Mouse (Mus musculus) spleen, adult 18-20 months (tissue): ENCODE measurements around the gene Grip2.

Experiments used
- DNase-seq, 2 experiments: peaks; one replicate each; pipeline ENCODE4 v3.0.0; 2022; ENCODE audit warnings: mixed read lengths in 2 of 2

Grip2 gene

GRCm38 (mm10) chr6:91827016-91827570 is at the start of gene Grip2:
TSS of gene Grip2 (minus strand) at chr6:91827250.
- no peak for DNase-seq

GRCm38 (mm10) chr6:91872781-91873180 is 45.7 kb upstream of the Grip2 start:
- no peak for DNase-seq

GRCm38 (mm10) chr6:91868091-91868490 is 41.0 kb upstream of the Grip2 start:
- DNase-seq, result no peak

- DNase-seq, result no peak
Observed at GRCm38 (mm10) chr6:91865601-91866000, 38.6 kb upstream of the Grip2 start.

- no peak for DNase-seq
Observed at GRCm38 (mm10) chr6:91864595-91864994, 37.5 kb upstream of the Grip2 start.

- DNase-seq, result no peak
Observed at GRCm38 (mm10) chr6:91862848-91863247, 35.8 kb upstream of the Grip2 start.

- no peak for DNase-seq
Observed at GRCm38 (mm10) chr6:91858339-91858738, 31.3 kb upstream of the Grip2 start.

- DNase-seq, result peak in 1 of 2 experiments; percentile 18
Observed at GRCm38 (mm10) chr6:91852550-91852949, 25.5 kb upstream of the Grip2 start.

GRCm38 (mm10) chr6:91843628-91844153 is 16.6 kb upstream of the Grip2 start:
- no peak for DNase-seq

GRCm38 (mm10) chr6:91842897-91843627 is 16.0 kb upstream of the Grip2 start:
- no peak for DNase-seq

GRCm38 (mm10) chr6:91839010-91839871 is 12.2 kb upstream of the Grip2 start:
- DNase-seq, result peak in 1 of 2 experiments; percentile 18

GRCm38 (mm10) chr6:91832863-91833440 is 5.9 kb upstream of the Grip2 start:
- no peak for DNase-seq

- DNase-seq, result no peak
Observed at GRCm38 (mm10) chr6:91827926-91828325, 876 bp upstream of the Grip2 start.

- no peak for DNase-seq
Observed at GRCm38 (mm10) chr6:91818271-91818670, 8.8 kb downstream of the Grip2 start.

- no peak for DNase-seq
Observed at GRCm38 (mm10) chr6:91815976-91816375, 11.1 kb downstream of the Grip2 start.

GRCm38 (mm10) chr6:91813611-91814010 is 13.4 kb downstream of the Grip2 start:
- DNase-seq, result no peak

GRCm38 (mm10) chr6:91810007-91810406 is 17.0 kb downstream of the Grip2 start:
- no peak for DNase-seq

GRCm38 (mm10) chr6:91808022-91808421 is 19.0 kb downstream of the Grip2 start:
- DNase-seq, result no peak

GRCm38 (mm10) chr6:91807169-91807568 is 19.9 kb downstream of the Grip2 start:
- no peak for DNase-seq

- DNase-seq, result no peak
Observed at GRCm38 (mm10) chr6:91804177-91804576, 22.9 kb downstream of the Grip2 start.

- no peak for DNase-seq
Observed at GRCm38 (mm10) chr6:91798496-91798895, 28.6 kb downstream of the Grip2 start.

- no peak for DNase-seq
Observed at GRCm38 (mm10) chr6:91796736-91797135, 30.3 kb downstream of the Grip2 start.

GRCm38 (mm10) chr6:91796064-91796463 is 31.0 kb downstream of the Grip2 start:
- DNase-seq, result no peak
